Mouse (Mus musculus): ENCODE measurements around the gene Rhpn2. TPM values are rescaled to one million over a fixed set of nuclear protein-coding genes. Genes with fewer than 3 reads are reported as not detected.
A peak's percentile ranks its signal among the peaks of the same experiment; 100 is the strongest.
"Not testable (repeated sequence)": the region's sequence is repeated elsewhere in the genome, so short reads cannot be mapped to it uniquely, and the experiment has no call there.

Rhpn2 gene
- polyA plus RNA-seq, 1 experiment from 2014 or later: 1.9 TPM

GRCm38 (mm10) chr7:35317729-35318609 lies 16.0 kb upstream of the Rhpn2 start, which contains the start of gene Gpatch1:
Gene Gpatch1, minus strand, starts transcription at chr7:35318440.
- Histone ChIP-seq H3K36me3 (ENCODE audit: control insufficient read depth, insufficient read depth, low read length) (no peaks in the 10 kb centered on the region), H3K9me3 (ENCODE audit: control insufficient read depth, low read length) (no peaks in the 10 kb centered on the region), H3K4me3 (ENCODE audit: low read depth, low read length) (peak within 1 kb of the TSS; percentile 92), H3K4me1 (ENCODE audit: control insufficient read depth, insufficient read depth, low read length) (peaks cover 8% of the 10 kb centered on the region), H3K27me3 (ENCODE audit: control insufficient read depth, insufficient read depth, low read length) (no peaks in the 10 kb centered on the region), H3K27ac (ENCODE audit: low read depth, low read length) (no peak within 1 kb of the TSS), H3K4me2 (peak within 1 kb of the TSS; percentile 72), H3K9ac (ENCODE audit: low read length) (peak within 1 kb of the TSS; percentile 84)
- 2% methylated on average over 39 of the region's 39 CpGs for whole genome bisulfite sequencing
- ATAC-seq (ENCODE audit: low FRiP score) (peak; percentile 89), DNase-seq (ENCODE audit: low spot score, missing footprints) (peak; percentile 100)

GRCm38 (mm10) chr7:35319221-35319620 lies 14.7 kb upstream of the Rhpn2 start:
- not testable (repeated sequence) for DNase-seq (ENCODE audit: low spot score, missing footprints); H3K9me3 ChIP-seq (ENCODE audit: control insufficient read depth, low read length); H3K4me2 ChIP-seq; H3K9ac ChIP-seq (ENCODE audit: low read length); H3K4me3 ChIP-seq (ENCODE audit: low read depth, low read length); H3K27ac ChIP-seq (ENCODE audit: low read depth, low read length); ATAC-seq (ENCODE audit: low FRiP score); H3K27me3 ChIP-seq (ENCODE audit: control insufficient read depth, insufficient read depth, low read length); H3K36me3 ChIP-seq (ENCODE audit: control insufficient read depth, insufficient read depth, low read length)
- WGBS: 79% methylated on average over 3 of the region's 3 CpGs
- peaks cover 10% of the 10 kb centered on the region for H3K4me1 ChIP-seq (ENCODE audit: control insufficient read depth, insufficient read depth, low read length)

- Histone ChIP-seq H3K9me3 (ENCODE audit: control insufficient read depth, low read length) (no peaks in the 10 kb centered on the region), H3K4me2 (no peak overlapping the region), H3K27me3 (ENCODE audit: control insufficient read depth, insufficient read depth, low read length) (no peaks in the 10 kb centered on the region), H3K4me1 (ENCODE audit: control insufficient read depth, insufficient read depth, low read length) (peaks cover 10% of the 10 kb centered on the region), H3K9ac (ENCODE audit: low read length) (no peak overlapping the region), H3K36me3 (ENCODE audit: control insufficient read depth, insufficient read depth, low read length) (no peaks in the 10 kb centered on the region), H3K27ac (ENCODE audit: low read depth, low read length) (no peak overlapping the region), H3K4me3 (ENCODE audit: low read depth, low read length) (no peak overlapping the region)
- DNase-seq (ENCODE audit: low spot score, missing footprints): no peak
- WGBS: 72% methylated on average over 4 of the region's 4 CpGs
- ATAC-seq (ENCODE audit: low FRiP score): no peak
Observed at GRCm38 (mm10) chr7:35319755-35320154, 14.2 kb upstream of the Rhpn2 start.

- ATAC-seq (ENCODE audit: low FRiP score): no peak
- H3K27ac ChIP-seq (ENCODE audit: low read depth, low read length): no peak overlapping the region
Observed at GRCm38 (mm10) chr7:35322161-35322560, 11.8 kb upstream of the Rhpn2 start.

GRCm38 (mm10) chr7:35322732-35323420 lies 11.1 kb upstream of the Rhpn2 start:
- peaks cover 6% of the 10 kb centered on the region for H3K4me1 ChIP-seq (ENCODE audit: control insufficient read depth, insufficient read depth, low read length)
- H3K4me3 ChIP-seq (ENCODE audit: low read depth, low read length): no peak overlapping the region
- H3K27ac ChIP-seq (ENCODE audit: low read depth, low read length): no peak overlapping the region
- peak overlapping the region; percentile 24 for H3K4me2 ChIP-seq
- 7% methylated on average over 11 of the region's 13 CpGs for WGBS
- ATAC-seq (ENCODE audit: low FRiP score): no peak
- no peak for DNase-seq (ENCODE audit: low spot score, missing footprints)
- no peaks in the 10 kb centered on the region for H3K9me3 ChIP-seq (ENCODE audit: control insufficient read depth, low read length)
- no peaks in the 10 kb centered on the region for H3K27me3 ChIP-seq (ENCODE audit: control insufficient read depth, insufficient read depth, low read length)
- peak overlapping the region; percentile 33 for H3K9ac ChIP-seq (ENCODE audit: low read length)
- H3K36me3 ChIP-seq (ENCODE audit: control insufficient read depth, insufficient read depth, low read length): no peaks in the 10 kb centered on the region

More at GRCm38 (mm10) chr7:35322161-35322560, 11.8 kb upstream of the Rhpn2 start:
- peaks cover 10% of the 10 kb centered on the region for H3K4me1 ChIP-seq (ENCODE audit: control insufficient read depth, insufficient read depth, low read length)
- 47% methylated on average over 3 of the region's 3 CpGs for WGBS
- no peak overlapping the region for H3K9ac ChIP-seq (ENCODE audit: low read length)
- no peaks in the 10 kb centered on the region for H3K9me3 ChIP-seq (ENCODE audit: control insufficient read depth, low read length)
- no peak for DNase-seq (ENCODE audit: low spot score, missing footprints)
- no peak overlapping the region for H3K4me3 ChIP-seq (ENCODE audit: low read depth, low read length)
- H3K4me2 ChIP-seq: no peak overlapping the region
- no peaks in the 10 kb centered on the region for H3K36me3 ChIP-seq (ENCODE audit: control insufficient read depth, insufficient read depth, low read length)
- H3K27me3 ChIP-seq (ENCODE audit: control insufficient read depth, insufficient read depth, low read length): no peaks in the 10 kb centered on the region

GRCm38 (mm10) chr7:35331590-35331989 lies 2.4 kb upstream of the Rhpn2 start:
- H3K4me2 ChIP-seq: no peak overlapping the region
- no peak overlapping the region for H3K4me3 ChIP-seq (ENCODE audit: low read depth, low read length)
- H3K4me1 ChIP-seq (ENCODE audit: control insufficient read depth, insufficient read depth, low read length): peaks cover 6% of the 10 kb centered on the region
- 56% methylated on average over 3 of the region's 3 CpGs for WGBS
- no peak overlapping the region for H3K9ac ChIP-seq (ENCODE audit: low read length)
- H3K9me3 ChIP-seq (ENCODE audit: control insufficient read depth, low read length): no peaks in the 10 kb centered on the region
- H3K27me3 ChIP-seq (ENCODE audit: control insufficient read depth, insufficient read depth, low read length): peaks cover 19% of the 10 kb centered on the region
- DNase-seq (ENCODE audit: low spot score, missing footprints): no peak
- H3K27ac ChIP-seq (ENCODE audit: low read depth, low read length): no peak overlapping the region
- no peaks in the 10 kb centered on the region for H3K36me3 ChIP-seq (ENCODE audit: control insufficient read depth, insufficient read depth, low read length)
- no peak for ATAC-seq (ENCODE audit: low FRiP score)

- H3K9ac ChIP-seq (ENCODE audit: low read length): peak overlapping the region; percentile 5; the same call in 1 of the 2 replicates
- no peaks in the 10 kb centered on the region for H3K9me3 ChIP-seq (ENCODE audit: control insufficient read depth, low read length)
- H3K27ac ChIP-seq (ENCODE audit: low read depth, low read length): no peak overlapping the region
- no peaks in the 10 kb centered on the region for H3K36me3 ChIP-seq (ENCODE audit: control insufficient read depth, insufficient read depth, low read length)
- DNase-seq (ENCODE audit: low spot score, missing footprints) (peak; percentile 93), ATAC-seq (ENCODE audit: low FRiP score) (peak; percentile 9)
- H3K27me3 ChIP-seq (ENCODE audit: control insufficient read depth, insufficient read depth, low read length): peaks cover 19% of the 10 kb centered on the region
- H3K4me1 ChIP-seq (ENCODE audit: control insufficient read depth, insufficient read depth, low read length): peaks cover 6% of the 10 kb centered on the region
- H3K4me3 ChIP-seq (ENCODE audit: low read depth, low read length): peak overlapping the region; percentile 63
- H3K4me2 ChIP-seq: peak overlapping the region; percentile 98
- under 1% methylated on average over 19 of the region's 19 CpGs for WGBS
Observed at GRCm38 (mm10) chr7:35333231-35333651, 729 bp upstream of the Rhpn2 start.

GRCm38 (mm10) chr7:35334527-35335452 lies 820 bp downstream of the Rhpn2 start:
- Histone ChIP-seq H3K9me3 (ENCODE audit: control insufficient read depth, low read length) (no peaks in the 10 kb centered on the region), H3K36me3 (ENCODE audit: control insufficient read depth, insufficient read depth, low read length) (no peaks in the 10 kb centered on the region), H3K9ac (ENCODE audit: low read length) (peak overlapping the region; percentile 61), H3K4me1 (ENCODE audit: control insufficient read depth, insufficient read depth, low read length) (peaks cover 6% of the 10 kb centered on the region), H3K4me3 (ENCODE audit: low read depth, low read length) (peak overlapping the region; percentile 63), H3K27me3 (ENCODE audit: control insufficient read depth, insufficient read depth, low read length) (peaks cover 19% of the 10 kb centered on the region), H3K4me2 (peak overlapping the region; percentile 98), H3K27ac (ENCODE audit: low read depth, low read length) (no peak overlapping the region)
- ATAC-seq (ENCODE audit: low FRiP score) (no peak), DNase-seq (ENCODE audit: low spot score, missing footprints) (peak; percentile 96)
- WGBS: under 1% methylated on average over 51 of the region's 51 CpGs

All from midbrain, embryonic 11.5 days (tissue).